Mouse (Mus musculus) heart, embryonic 12.5 days (tissue): ENCODE data around the gene Pou4f2. TPM values are rescaled to one million over a fixed set of nuclear protein-coding genes. Genes with fewer than 3 reads are reported as not detected.
A peak's percentile ranks its signal among the peaks of the same experiment; 100 is the strongest.

ENCODE experiments used
- ATAC-seq: fragments of 200-750 bp; cut with Nextera tagmentation; 2 replicates; pipeline ENCODE4 v1.8.0; 2017; ENCODE audit warnings: moderate TSS enrichment, moderate library complexity; ENCODE audit not compliant: insufficient number of reproducible peaks, low FRiP score
- H3K27ac ChIP-seq: fragments of 300-500 bp; sonication (generic); 2 replicates; pipeline ENCODE4 v1.5.1; 2016; ENCODE audit warnings: mild to moderate bottlenecking, moderate library complexity; ENCODE audit not compliant: poor library complexity, severe bottlenecking
- H3K27me3 ChIP-seq: fragments of 300-500 bp; sonication (generic); replicated peaks from 2 replicates; pipeline ENCODE4 v1.6.1; 2016; ENCODE audit warnings: mild to moderate bottlenecking, moderate library complexity
- H3K36me3 ChIP-seq: fragments of 300-500 bp; sonication (generic); 2 replicates; pipeline ENCODE4 v1.6.1; 2016; ENCODE audit warnings: mild to moderate bottlenecking, moderate library complexity
- H3K4me1 ChIP-seq: fragments of 300-500 bp; sonication (generic); replicated peaks from 2 replicates; pipeline ENCODE4 v1.6.1; 2016; ENCODE audit warnings: mild to moderate bottlenecking
- H3K4me2 ChIP-seq: fragments of 300-500 bp; sonication (generic); 2 replicates; pipeline ENCODE4 v1.6.1; 2016; ENCODE audit warnings: mild to moderate bottlenecking, moderate library complexity
- H3K4me3 ChIP-seq: fragments of 300-500 bp; sonication (generic); 2 replicates; pipeline ENCODE4 v1.5.1; 2016; ENCODE audit warnings: mild to moderate bottlenecking
- H3K9ac ChIP-seq: fragments of 300-500 bp; sonication (generic); 2 replicates; pipeline ENCODE4 v1.6.1; 2016; ENCODE audit warnings: mild to moderate bottlenecking, moderate library complexity
- H3K9me3 ChIP-seq: fragments of 300-500 bp; sonication (generic); replicated peaks from 2 replicates; pipeline ENCODE4 v1.6.1; 2016; ENCODE audit warnings: mild to moderate bottlenecking, moderate library complexity
- WGBS: fragments of 180-500 bp; shearing (Covaris S2); methylation state at CpG from one replicate; pipeline ENCODE4 v1.1.7; 2016; 5-methylcytosine and 5-hydroxymethylcytosine counted together
- polyA plus RNA-seq: library from polyadenylated mRNA; unstranded; fragments of >200 nt; fragmentation: Nextera tagmentation; extraction: Ambion mirVana; gene quantifications from 2 replicates; pipeline ENCODE4 v1.2.1, GENCODE M21; 2016

Gene Pou4f2
- polyA plus RNA-seq, 1 experiment from 2014 or later = not detected

GRCm38 (mm10) chr8:78419272-78419671 lies 17.2 kb downstream of the Pou4f2 start:
- 24% methylated on average over 4 of the region's 4 CpGs for WGBS
- Histone ChIP-seq H3K27me3 (peaks cover 51% of the 10 kb centered on the region), H3K27ac (no peak overlapping the region), H3K4me1 (peaks cover 7% of the 10 kb centered on the region; the same call in 1 of the 2 replicates), H3K9ac (no peak overlapping the region), H3K4me2 (peak overlapping the region; percentile 82), H3K36me3 (no peaks in the 10 kb centered on the region), H3K4me3 (no peak overlapping the region), H3K9me3 (no peaks in the 10 kb centered on the region)
- no peak for ATAC-seq

GRCm38 (mm10) chr8:78390756-78391155 lies 45.7 kb downstream of the Pou4f2 start:
- no peak overlapping the region for H3K4me3 ChIP-seq
- H3K27ac ChIP-seq = no peak overlapping the region
- H3K4me2 ChIP-seq = no peak overlapping the region
- H3K36me3 ChIP-seq = no peaks in the 10 kb centered on the region
- H3K4me1 ChIP-seq = no peaks in the 10 kb centered on the region
- no peak overlapping the region for H3K9ac ChIP-seq
- no peaks in the 10 kb centered on the region for H3K27me3 ChIP-seq
- H3K9me3 ChIP-seq = no peaks in the 10 kb centered on the region
- 84% methylated on average over 7 of the region's 7 CpGs for WGBS
- ATAC-seq = no peak

Other genes starting within 250 kb of the Pou4f2 start
- gene Ttc29, start 223.3 kb downstream of the Pou4f2 start, polyA plus RNA-seq = not detected in 2 replicates
- gene Rbmxl1, start 72.3 kb upstream of the Pou4f2 start, polyA plus RNA-seq = 164 and 175 TPM in 2 replicates
- gene Slc10a7, start 72.7 kb upstream of the Pou4f2 start, polyA plus RNA-seq = 11.8 and 12.9 TPM in 2 replicates